Mouse (Mus musculus): Measurements from ENCODE around the gene Mcur1. TPM values are rescaled to one million over a fixed set of nuclear protein-coding genes. Genes with fewer than 3 reads are reported as not detected.

Mcur1 gene
- polyA plus RNA-seq, 1 experiment from 2014 or later, result 5.6 TPM

DNA sequence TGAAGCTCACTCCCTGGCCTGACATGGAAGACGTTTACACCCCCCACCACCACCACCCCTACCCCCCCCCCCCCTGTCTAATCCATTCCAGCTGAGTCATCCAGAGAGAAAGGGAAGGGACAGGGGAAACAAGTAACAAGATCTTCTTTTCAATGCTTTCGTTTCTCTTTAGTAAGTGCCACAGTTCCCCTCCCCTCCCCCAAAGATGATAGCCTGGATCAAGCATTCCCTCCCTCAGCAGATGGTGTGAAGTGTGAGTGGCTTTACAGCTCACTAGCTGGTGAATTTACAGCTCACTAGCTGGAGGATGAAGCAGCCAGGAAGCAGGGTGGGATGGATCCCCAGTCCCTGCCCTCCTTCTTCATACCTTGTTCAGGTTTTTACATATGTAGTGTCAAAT is 63.3 kb downstream of the Mcur1 start:
- 20% methylated on average over 2 of the region's 2 CpGs for WGBS
- no peak for ATAC-seq

DNA sequence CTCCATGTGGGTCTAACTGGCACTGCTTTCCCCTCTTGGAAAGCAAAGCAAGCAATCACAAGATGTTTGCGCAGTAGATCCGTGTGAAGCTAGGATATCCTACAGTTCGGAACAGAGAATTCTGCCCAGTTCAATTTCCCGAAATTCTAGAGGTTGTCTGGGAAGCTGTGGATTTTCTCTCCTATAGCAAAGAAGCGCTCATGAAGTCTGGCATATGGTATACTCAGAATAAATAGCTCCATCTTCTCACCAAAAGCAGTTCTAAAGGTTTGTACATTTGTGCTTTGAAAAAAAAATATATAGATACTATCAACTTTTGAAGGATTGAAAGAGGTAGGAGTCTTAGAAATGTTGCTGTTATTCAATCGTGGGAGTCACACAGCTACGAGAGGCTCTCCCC is 64.3 kb downstream of the Mcur1 start:
- no peak overlapping the region for H3K4me3 ChIP-seq (ENCODE audit: low read depth, low read length)
- H3K4me1 ChIP-seq (ENCODE audit: control insufficient read depth, insufficient read depth, low read length), result no peaks in the 10 kb centered on the region
- H3K27me3 ChIP-seq (ENCODE audit: control insufficient read depth, insufficient read depth, low read depth, low read length), result no peaks in the 10 kb centered on the region
- WGBS, result 94% methylated on average over 7 of the region's 7 CpGs
- no peak overlapping the region for H3K4me2 ChIP-seq (ENCODE audit: low read length)
- no peak overlapping the region for H3K27ac ChIP-seq (ENCODE audit: low read length)
- H3K9me3 ChIP-seq (replicated peaks; ENCODE audit: control insufficient read depth, low read length, poor library complexity, severe bottlenecking), result no peaks in the 10 kb centered on the region
- no peak overlapping the region for H3K9ac ChIP-seq (ENCODE audit: low read depth, low read length)
- no peak for ATAC-seq
- no peaks in the 10 kb centered on the region for H3K36me3 ChIP-seq (ENCODE audit: control insufficient read depth, insufficient read depth, low read length)

More for the DNA sequence above, 63.3 kb downstream of the Mcur1 start:
- Histone ChIP-seq H3K4me1 (ENCODE audit: control insufficient read depth, insufficient read depth, low read length) (no peaks in the 10 kb centered on the region), H3K9me3 (replicated peaks; ENCODE audit: control insufficient read depth, low read length, poor library complexity, severe bottlenecking) (no peaks in the 10 kb centered on the region), H3K4me3 (ENCODE audit: low read depth, low read length) (no peak overlapping the region), H3K27me3 (ENCODE audit: control insufficient read depth, insufficient read depth, low read depth, low read length) (no peaks in the 10 kb centered on the region), H3K36me3 (ENCODE audit: control insufficient read depth, insufficient read depth, low read length) (no peaks in the 10 kb centered on the region), H3K4me2 (ENCODE audit: low read length) (no peak overlapping the region), H3K9ac (ENCODE audit: low read depth, low read length) (no peak overlapping the region), H3K27ac (ENCODE audit: low read length) (no peak overlapping the region)

- Histone ChIP-seq H3K4me3 (ENCODE audit: low read depth, low read length) (no peak overlapping the region), H3K9me3 (replicated peaks; ENCODE audit: control insufficient read depth, low read length, poor library complexity, severe bottlenecking) (no peaks in the 10 kb centered on the region), H3K4me2 (ENCODE audit: low read length) (no peak overlapping the region), H3K4me1 (ENCODE audit: control insufficient read depth, insufficient read depth, low read length) (no peaks in the 10 kb centered on the region), H3K9ac (ENCODE audit: low read depth, low read length) (no peak overlapping the region), H3K27ac (ENCODE audit: low read length) (no peak overlapping the region), H3K27me3 (ENCODE audit: control insufficient read depth, insufficient read depth, low read depth, low read length) (no peaks in the 10 kb centered on the region), H3K36me3 (ENCODE audit: control insufficient read depth, insufficient read depth, low read length) (no peaks in the 10 kb centered on the region)
- 93% methylated on average over 7 of the region's 7 CpGs for WGBS
- ATAC-seq, result no peak
Observed at GRCm38 (mm10) chr13:43493725-43494124, 66.3 kb downstream of the Mcur1 start.

GRCm38 (mm10) chr13:43493058-43493481 is 66.9 kb downstream of the Mcur1 start:
- H3K36me3 ChIP-seq (ENCODE audit: control insufficient read depth, insufficient read depth, low read length), result no peaks in the 10 kb centered on the region
- no peaks in the 10 kb centered on the region for H3K27me3 ChIP-seq (ENCODE audit: control insufficient read depth, insufficient read depth, low read depth, low read length)
- no peak overlapping the region for H3K4me3 ChIP-seq (ENCODE audit: low read depth, low read length)
- no peaks in the 10 kb centered on the region for H3K9me3 ChIP-seq (replicated peaks; ENCODE audit: control insufficient read depth, low read length, poor library complexity, severe bottlenecking)
- no peak overlapping the region for H3K4me2 ChIP-seq (ENCODE audit: low read length)
- H3K27ac ChIP-seq (ENCODE audit: low read length), result peak overlapping the region; percentile 30
- no peak overlapping the region for H3K9ac ChIP-seq (ENCODE audit: low read depth, low read length)
- 49% methylated on average over 11 of the region's 11 CpGs for WGBS
- peak; percentile 77; the same call in 1 of the 2 replicates for ATAC-seq
- no peaks in the 10 kb centered on the region for H3K4me1 ChIP-seq (ENCODE audit: control insufficient read depth, insufficient read depth, low read length)

Other genes with a start within 250 kb of the Mcur1 start
- gene Sirt5, start 194.7 kb downstream of the Mcur1 start, polyA plus RNA-seq (2015; fragmentation: Nextera tagmentation; extraction: Ambion mirVana), result 39.3 and 41.5 TPM in 2 replicates
- 151 and 161 TPM in 2 replicates for gene Nol7, start 161.8 kb downstream of the Mcur1 start, polyA plus RNA-seq (2015; fragmentation: Nextera tagmentation; extraction: Ambion mirVana)
- gene Ranbp9, start 78.9 kb downstream of the Mcur1 start, polyA plus RNA-seq (2015; fragmentation: Nextera tagmentation; extraction: Ambion mirVana), result 10.7 and 12.5 TPM in 2 replicates
- gene Rnf182, start 55.5 kb upstream of the Mcur1 start, polyA plus RNA-seq (2015; fragmentation: Nextera tagmentation; extraction: Ambion mirVana), result 32.7 and 38.9 TPM in 2 replicates
- gene Cd83, start 224.6 kb upstream of the Mcur1 start, polyA plus RNA-seq (2015; fragmentation: Nextera tagmentation; extraction: Ambion mirVana), result 23.5 and 28.1 TPM in 2 replicates

Data from midbrain, embryonic 16.5 days (tissue).